Mouse (Mus musculus) heart, postnatal 0 days (tissue): ENCODE measurements at regions not wholly inside any gene's neighbourhood (a gene's known extent, or its start where the extent isn't known, plus 50 kb on each side); places are given as distances from the start of the nearest gene placed in this dataset.

ENCODE experiments used
- CTCF ChIP-seq: IDR thresholded peaks from 2 replicates; pipeline ENCODE4 v1.5.1; 2016; ENCODE audit warnings: antibody characterized with exemption, control low read depth, low read depth
- EP300 ChIP-seq: IDR thresholded peaks from 2 replicates; pipeline ENCODE4 v1.6.1; 2016; ENCODE audit warnings: antibody characterized with exemption, low read depth

- no peak for TF ChIP-seq CTCF
- TF ChIP-seq EP300 = no peak
These were observed 152.9 kb upstream of the Arhgap24 start for GRCm38 (mm10) chr5:102328197-102328784.
